Mouse (Mus musculus): ENCODE data around the gene Dgat2. TPM values are rescaled to one million over a fixed set of nuclear protein-coding genes. Genes with fewer than 3 reads are reported as not detected.

The Dgat2 gene
- 122 and 130 TPM in 2 replicates for polyA plus RNA-seq (2012; rRNA removed)

DNA sequence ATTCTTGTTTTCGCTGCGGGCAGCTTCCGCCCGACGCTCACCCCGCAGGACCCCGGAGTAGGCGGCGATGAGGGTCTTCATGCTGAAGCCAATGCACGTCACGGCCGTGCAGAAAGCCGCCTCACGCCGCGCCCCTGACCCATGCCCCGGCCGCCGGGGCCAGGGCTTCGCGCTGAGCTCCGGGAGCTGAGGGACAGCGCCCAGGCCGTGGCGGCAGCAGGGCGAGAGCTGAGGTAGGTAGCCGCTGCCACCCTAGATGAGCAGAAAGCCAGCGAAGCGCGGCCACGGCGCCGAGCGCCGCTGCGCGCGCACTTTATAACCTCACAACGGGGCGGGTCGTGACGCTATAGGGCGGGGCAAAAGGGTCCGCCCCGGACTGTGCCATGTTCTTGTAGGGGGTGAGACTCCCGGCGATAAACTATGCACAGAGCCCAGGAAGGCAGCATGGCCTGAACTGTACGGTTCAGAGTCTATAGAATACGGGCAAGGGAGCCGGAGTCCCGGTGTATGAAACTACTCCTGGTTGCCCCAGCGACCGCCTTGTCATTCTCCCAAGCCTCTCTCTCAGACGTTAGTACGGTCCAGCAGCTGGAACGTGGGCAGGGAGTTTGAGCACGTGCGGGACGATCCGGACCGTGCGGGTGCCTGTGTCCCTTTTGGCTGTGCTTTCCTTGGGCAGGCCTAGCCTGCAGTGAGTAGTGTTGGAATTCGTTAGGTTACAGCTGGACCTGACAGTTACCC is at the start of gene Dgat2:
Gene Dgat2 (minus strand): TSS at position 288 of the 741 bp plus-strand sequence.
- no peaks in the 10 kb centered on the region for H3K27me3 ChIP-seq (ENCODE audit: control insufficient read depth, insufficient read depth, low read length)
- H3K27ac ChIP-seq (ENCODE audit: control insufficient read depth, insufficient read depth, low read length) = no peak within 1 kb of the TSS
- no peaks in the 10 kb centered on the region for H3K36me3 ChIP-seq (ENCODE audit: control insufficient read depth, insufficient read depth, low read length)
- peaks cover 8% of the 10 kb centered on the region for H3K4me1 ChIP-seq (replicated peaks; ENCODE audit: control insufficient read depth, insufficient read depth, low read length)
- peak within 1 kb of the TSS; percentile 57 for H3K4me3 ChIP-seq (ENCODE audit: control insufficient read depth, insufficient read depth, low read length)
- DNase-seq = peak; percentile 90
- under 1% methylated on average over 63 of the region's 63 CpGs for WGBS
- TF ChIP-seq CTCF (IDR thresholded peaks at IDR 0.05; ENCODE audit: borderline replicate concordance, control insufficient read depth, extremely low read depth, insufficient read depth, low read length, poor library complexity) = no peak; the same call in 1 of the 2 replicates
- TF ChIP-seq POLR2A (IDR thresholded peaks at IDR 0.05; ENCODE audit: control insufficient read depth, extremely low read depth, insufficient read depth, low read length, poor library complexity) = peak; percentile 79

DNA sequence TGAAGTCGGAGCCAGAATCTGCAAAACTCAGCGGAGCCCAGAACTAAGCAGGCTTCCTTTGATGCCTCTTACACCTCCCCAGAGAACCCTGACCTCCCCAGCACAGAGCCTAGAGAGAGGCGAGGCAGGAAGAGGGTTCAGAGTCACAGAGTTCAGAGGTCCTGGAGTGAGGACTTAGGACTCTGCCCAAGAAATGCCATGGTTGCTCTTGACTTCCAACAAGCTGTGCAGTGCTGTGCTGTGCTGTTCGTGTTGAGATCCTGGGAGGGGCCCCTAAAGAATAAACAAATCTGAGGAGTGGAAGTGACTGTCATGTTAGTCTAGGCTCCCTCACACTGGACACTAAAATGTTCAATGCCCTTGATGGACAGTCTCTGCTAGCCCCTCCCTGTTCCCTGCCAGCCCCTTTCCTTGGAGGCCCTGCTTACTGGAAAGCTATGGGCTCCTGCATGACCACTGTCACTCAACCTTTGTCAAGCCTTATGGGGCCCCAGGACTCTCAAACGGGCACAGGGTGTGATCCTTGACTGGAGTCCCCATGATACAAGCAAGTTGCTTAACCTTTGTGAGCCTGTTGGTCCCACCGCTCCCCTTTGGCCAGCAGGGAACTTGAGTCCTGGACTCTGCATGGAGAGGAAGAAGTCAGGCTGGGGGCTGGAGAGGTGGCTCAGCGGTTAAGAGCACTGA is 47.7 kb upstream of the Dgat2 start:
- no peak for DNase-seq
- Histone ChIP-seq H3K27ac (ENCODE audit: control insufficient read depth, insufficient read depth, low read length) (no peak overlapping the region), H3K4me3 (ENCODE audit: control insufficient read depth, insufficient read depth, low read length) (no peak overlapping the region), H3K27me3 (ENCODE audit: control insufficient read depth, insufficient read depth, low read length) (no peaks in the 10 kb centered on the region), H3K36me3 (ENCODE audit: control insufficient read depth, insufficient read depth, low read length) (no peaks in the 10 kb centered on the region), H3K4me1 (replicated peaks; ENCODE audit: control insufficient read depth, insufficient read depth, low read length) (no peaks in the 10 kb centered on the region)
- no peak for TF ChIP-seq POLR2A (IDR thresholded peaks at IDR 0.05; ENCODE audit: control insufficient read depth, extremely low read depth, insufficient read depth, low read length, poor library complexity)
- TF ChIP-seq CTCF (IDR thresholded peaks at IDR 0.05; ENCODE audit: borderline replicate concordance, control insufficient read depth, extremely low read depth, insufficient read depth, low read length, poor library complexity) = no peak
- WGBS = 82% methylated on average over 7 of the region's 7 CpGs

DNA sequence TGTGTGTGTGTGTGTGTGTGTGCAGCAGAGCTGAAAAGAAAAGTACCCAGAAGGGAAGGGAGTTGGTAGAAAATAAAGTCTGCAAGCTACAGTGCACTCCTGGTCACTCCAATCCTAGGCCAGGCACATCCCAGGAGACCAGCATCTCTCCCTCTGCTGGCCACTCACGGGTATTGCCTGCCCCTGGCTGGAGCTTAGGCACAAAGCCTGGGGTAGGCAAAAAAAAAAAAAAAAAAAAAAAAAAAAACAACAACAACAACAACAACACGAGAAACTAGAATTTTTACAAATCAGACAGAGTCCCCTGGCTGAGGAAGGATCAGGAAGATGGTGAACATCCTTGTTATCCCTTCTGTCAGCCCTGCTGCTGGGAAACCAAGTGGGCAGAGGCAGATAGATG is 46.9 kb upstream of the Dgat2 start:
- Histone ChIP-seq H3K4me1 (replicated peaks; ENCODE audit: control insufficient read depth, insufficient read depth, low read length) (no peaks in the 10 kb centered on the region), H3K36me3 (ENCODE audit: control insufficient read depth, insufficient read depth, low read length) (no peaks in the 10 kb centered on the region), H3K27me3 (ENCODE audit: control insufficient read depth, insufficient read depth, low read length) (no peaks in the 10 kb centered on the region; the same call in 1 of the 2 replicates), H3K4me3 (ENCODE audit: control insufficient read depth, insufficient read depth, low read length) (no peak overlapping the region), H3K27ac (ENCODE audit: control insufficient read depth, insufficient read depth, low read length) (no peak overlapping the region)
- TF ChIP-seq CTCF (IDR thresholded peaks at IDR 0.05; ENCODE audit: borderline replicate concordance, control insufficient read depth, extremely low read depth, insufficient read depth, low read length, poor library complexity) (peak; percentile 46; the same call in 1 of the 2 replicates), POLR2A (IDR thresholded peaks at IDR 0.05; ENCODE audit: control insufficient read depth, extremely low read depth, insufficient read depth, low read length, poor library complexity) (no peak)
- 38% methylated on average over 2 of the region's 2 CpGs for WGBS
- DNase-seq = peak; percentile 8

DNA sequence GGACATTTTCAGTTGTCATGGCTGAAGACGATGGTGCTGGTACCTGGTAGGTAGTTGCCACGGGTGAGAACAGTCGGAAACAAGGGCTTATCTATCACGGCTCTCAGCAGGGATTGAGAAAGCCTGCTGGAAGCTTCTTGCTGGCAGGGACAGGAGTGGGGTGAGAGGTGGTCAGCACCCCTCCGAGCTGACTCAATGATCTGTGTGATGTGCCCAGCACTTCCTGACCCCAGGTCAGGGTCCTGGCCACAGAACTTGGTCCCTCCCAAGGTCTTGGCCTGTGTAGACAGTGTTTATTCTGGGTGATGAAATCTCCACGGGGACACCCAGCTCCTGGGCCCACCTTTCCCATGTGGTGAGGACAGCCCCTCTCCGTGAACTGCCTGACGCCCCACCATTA is 46.3 kb upstream of the Dgat2 start:
- DNase-seq = no peak
- no peak overlapping the region for H3K4me3 ChIP-seq (ENCODE audit: control insufficient read depth, insufficient read depth, low read length)
- no peaks in the 10 kb centered on the region for H3K4me1 ChIP-seq (replicated peaks; ENCODE audit: control insufficient read depth, insufficient read depth, low read length)
- H3K27me3 ChIP-seq (ENCODE audit: control insufficient read depth, insufficient read depth, low read length) = no peaks in the 10 kb centered on the region; the same call in 1 of the 2 replicates
- H3K27ac ChIP-seq (ENCODE audit: control insufficient read depth, insufficient read depth, low read length) = no peak overlapping the region
- no peaks in the 10 kb centered on the region for H3K36me3 ChIP-seq (ENCODE audit: control insufficient read depth, insufficient read depth, low read length)
- WGBS = 94% methylated on average over 8 of the region's 8 CpGs
- TF ChIP-seq POLR2A (IDR thresholded peaks at IDR 0.05; ENCODE audit: control insufficient read depth, extremely low read depth, insufficient read depth, low read length, poor library complexity) (no peak), CTCF (IDR thresholded peaks at IDR 0.05; ENCODE audit: borderline replicate concordance, control insufficient read depth, extremely low read depth, insufficient read depth, low read length, poor library complexity) (no peak)

DNA sequence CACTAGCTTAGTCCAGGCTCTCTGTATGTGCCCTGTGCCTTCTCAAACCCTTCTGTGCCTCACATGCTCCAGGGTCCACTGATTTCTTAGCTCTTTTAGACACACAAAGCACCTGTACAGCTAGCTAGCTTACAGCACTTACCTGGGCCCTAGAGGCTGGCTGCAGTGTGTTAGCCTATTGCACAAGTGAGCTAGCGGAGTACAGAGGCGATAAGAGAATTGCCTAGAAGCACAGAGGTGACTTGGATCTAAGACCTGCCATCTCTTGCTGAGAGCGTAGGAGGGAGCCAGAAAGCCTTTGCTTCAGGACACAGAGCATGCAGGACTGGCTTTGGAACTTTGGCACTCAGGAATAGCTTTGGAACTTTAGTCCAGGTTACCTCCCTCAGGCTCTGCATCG is 44.7 kb upstream of the Dgat2 start:
- 99% methylated on average over 4 of the region's 4 CpGs for WGBS
- no peaks in the 10 kb centered on the region for H3K36me3 ChIP-seq (ENCODE audit: control insufficient read depth, insufficient read depth, low read length)
- H3K4me3 ChIP-seq (ENCODE audit: control insufficient read depth, insufficient read depth, low read length) = no peak overlapping the region
- no peaks in the 10 kb centered on the region; the same call in 1 of the 2 replicates for H3K27me3 ChIP-seq (ENCODE audit: control insufficient read depth, insufficient read depth, low read length)
- no peaks in the 10 kb centered on the region for H3K4me1 ChIP-seq (replicated peaks; ENCODE audit: control insufficient read depth, insufficient read depth, low read length)
- no peak for DNase-seq
- no peak overlapping the region for H3K27ac ChIP-seq (ENCODE audit: control insufficient read depth, insufficient read depth, low read length)
- TF ChIP-seq POLR2A (IDR thresholded peaks at IDR 0.05; ENCODE audit: control insufficient read depth, extremely low read depth, insufficient read depth, low read length, poor library complexity) = no peak
- TF ChIP-seq CTCF (IDR thresholded peaks at IDR 0.05; ENCODE audit: borderline replicate concordance, control insufficient read depth, extremely low read depth, insufficient read depth, low read length, poor library complexity) = no peak

DNA sequence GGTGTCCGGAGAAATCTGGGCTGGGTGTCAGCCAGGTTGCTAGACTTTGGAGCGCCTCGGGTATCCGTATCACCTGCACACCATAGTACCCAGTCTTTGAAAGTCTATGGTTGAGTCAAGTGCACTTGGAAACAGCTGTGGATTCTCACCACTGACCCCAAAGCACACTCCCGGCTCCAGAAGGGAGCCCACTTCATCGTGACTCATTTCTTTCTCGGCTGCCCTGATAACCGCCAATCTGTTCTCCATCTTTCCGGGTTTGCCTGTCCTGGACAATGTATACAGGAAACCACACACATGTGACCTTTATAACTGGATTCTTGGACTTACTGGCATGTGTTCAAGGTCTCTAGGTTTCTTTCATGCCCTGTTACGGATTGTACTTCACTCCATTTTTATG is 44.1 kb upstream of the Dgat2 start:
- no peak overlapping the region for H3K4me3 ChIP-seq (ENCODE audit: control insufficient read depth, insufficient read depth, low read length)

More for the DNA sequence above, 44.1 kb upstream of the Dgat2 start:
- Histone ChIP-seq H3K27ac (ENCODE audit: control insufficient read depth, insufficient read depth, low read length) (no peak overlapping the region), H3K27me3 (ENCODE audit: control insufficient read depth, insufficient read depth, low read length) (no peaks in the 10 kb centered on the region; the same call in 1 of the 2 replicates), H3K36me3 (ENCODE audit: control insufficient read depth, insufficient read depth, low read length) (no peaks in the 10 kb centered on the region), H3K4me1 (replicated peaks; ENCODE audit: control insufficient read depth, insufficient read depth, low read length) (no peaks in the 10 kb centered on the region)
- no peak for DNase-seq
- TF ChIP-seq CTCF (IDR thresholded peaks at IDR 0.05; ENCODE audit: borderline replicate concordance, control insufficient read depth, extremely low read depth, insufficient read depth, low read length, poor library complexity) (no peak), POLR2A (IDR thresholded peaks at IDR 0.05; ENCODE audit: control insufficient read depth, extremely low read depth, insufficient read depth, low read length, poor library complexity) (no peak)
- 88% methylated on average over 10 of the region's 10 CpGs for WGBS

Measured in thymus, adult 2 months (tissue).